Mouse (Mus musculus) megakaryocyte-erythroid progenitor cell, adult 5-6 weeks (primary cell): Measurements from ENCODE around the gene Fnbp4. TPM values are rescaled to one million over a fixed set of nuclear protein-coding genes. Genes with fewer than 3 reads are reported as not detected.
A peak's percentile ranks its signal among the peaks of the same experiment; 100 is the strongest.
"Not testable (repeated sequence)": the region's sequence is repeated elsewhere in the genome, so short reads cannot be mapped to it uniquely, and the experiment has no call there.

Source experiments
- ATAC-seq: replicated peaks from 2 replicates; pipeline ENCODE4 v1.8.0; 2016; ENCODE audit warnings: mild to moderate bottlenecking, inconsistent platforms; ENCODE audit not compliant: severe bottlenecking, poor library complexity, low FRiP score, low TSS enrichment
- total RNA-seq, 2 experiments: library from RNA; stranded (forward) in 1 of 2; stranded (reverse) in 1 of 2; fragments of 200-1000, 215-1000 nt in 1 of 2; fragments of >200 nt in 1 of 2; fragmentation: Nextera tagmentation in 1 of 2; gene quantifications; 2 replicates each; pipeline ENCODE4 v1.2.3; 2014 to 2017

The Fnbp4 gene
- total RNA-seq, 2 experiments from 2014 or later: 133 to 203 TPM

DNA sequence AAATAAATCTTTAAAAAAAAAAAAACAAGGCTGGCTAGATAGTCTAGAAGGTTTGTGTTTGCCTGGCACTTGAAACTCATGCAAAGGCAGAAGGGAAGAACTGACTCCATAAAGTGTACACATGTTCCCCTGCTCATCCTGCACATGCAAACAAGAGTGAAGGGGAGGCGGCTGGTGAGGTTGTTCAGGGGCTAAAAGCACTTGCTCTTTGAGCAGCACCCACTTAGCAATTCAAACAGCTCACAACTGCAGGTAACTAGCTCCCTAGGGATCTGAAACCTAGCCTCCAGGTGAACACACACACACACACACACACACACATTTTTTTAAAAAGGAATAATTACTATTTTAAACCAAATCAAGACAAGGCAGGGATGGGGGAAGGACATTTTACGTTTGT, 36.8 kb downstream of the Fnbp4 start:
- no peak for ATAC-seq

- ATAC-seq: 0 out of 2 replicates have a peak, but pooled peaks have one; percentile 28
These were observed 37.3 kb downstream of the Fnbp4 start, which contains the start of gene Agbl2 for GRCm38 (mm10) chr2:90782458-90782857. Gene Agbl2, plus strand, starts transcription at chr2:90782727.

DNA sequence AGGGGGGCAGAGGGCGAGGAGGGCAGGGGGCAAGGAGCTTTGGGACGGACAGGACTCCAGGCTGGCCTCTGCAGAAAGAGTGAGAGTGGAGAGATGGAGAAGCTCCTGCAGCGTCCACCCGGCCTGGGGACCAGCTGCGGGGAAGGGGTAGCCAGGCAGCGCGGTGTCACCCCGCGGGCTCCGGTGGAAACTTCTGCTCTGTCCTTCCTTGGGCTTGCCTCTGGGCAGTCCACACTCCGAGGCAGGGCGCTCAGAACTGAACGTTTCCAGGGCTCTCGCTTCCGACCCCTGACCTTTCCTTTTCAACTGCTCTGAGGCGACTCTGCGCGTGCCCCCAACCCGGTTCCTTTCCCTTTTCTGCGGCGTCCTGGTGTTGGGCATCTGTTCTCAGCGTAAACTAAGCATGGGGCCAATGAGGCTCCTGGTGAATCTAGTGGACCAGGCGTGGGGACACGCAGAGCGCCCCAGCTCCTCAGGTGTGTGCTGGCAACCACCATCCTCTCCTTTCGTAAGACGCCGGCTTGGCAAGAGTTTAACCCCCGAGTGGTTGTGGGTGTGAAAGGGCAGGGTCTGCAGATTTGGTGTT, 37.8 kb downstream of the Fnbp4 start:
- ATAC-seq: peak; percentile 39

DNA sequence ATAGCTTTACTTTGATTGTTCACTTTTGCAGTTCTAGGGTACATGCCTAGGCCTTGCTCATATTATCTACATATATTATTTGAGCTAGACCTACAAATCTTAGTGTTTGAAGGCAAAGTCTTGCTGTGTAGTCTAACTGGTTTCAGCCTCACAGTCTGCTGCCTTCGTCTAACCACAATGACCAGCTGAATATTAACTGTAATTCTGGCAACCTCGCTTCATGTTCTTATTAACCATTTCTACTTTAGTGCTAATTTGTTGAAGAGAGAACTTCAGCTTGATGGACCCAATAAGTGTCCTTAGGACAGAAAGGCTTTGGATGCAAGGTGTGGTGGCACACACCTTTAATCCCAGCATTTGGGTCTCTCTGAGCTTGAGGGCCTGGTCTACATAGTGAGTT, 43.0 kb downstream of the Fnbp4 start:
- ATAC-seq: no peak

DNA sequence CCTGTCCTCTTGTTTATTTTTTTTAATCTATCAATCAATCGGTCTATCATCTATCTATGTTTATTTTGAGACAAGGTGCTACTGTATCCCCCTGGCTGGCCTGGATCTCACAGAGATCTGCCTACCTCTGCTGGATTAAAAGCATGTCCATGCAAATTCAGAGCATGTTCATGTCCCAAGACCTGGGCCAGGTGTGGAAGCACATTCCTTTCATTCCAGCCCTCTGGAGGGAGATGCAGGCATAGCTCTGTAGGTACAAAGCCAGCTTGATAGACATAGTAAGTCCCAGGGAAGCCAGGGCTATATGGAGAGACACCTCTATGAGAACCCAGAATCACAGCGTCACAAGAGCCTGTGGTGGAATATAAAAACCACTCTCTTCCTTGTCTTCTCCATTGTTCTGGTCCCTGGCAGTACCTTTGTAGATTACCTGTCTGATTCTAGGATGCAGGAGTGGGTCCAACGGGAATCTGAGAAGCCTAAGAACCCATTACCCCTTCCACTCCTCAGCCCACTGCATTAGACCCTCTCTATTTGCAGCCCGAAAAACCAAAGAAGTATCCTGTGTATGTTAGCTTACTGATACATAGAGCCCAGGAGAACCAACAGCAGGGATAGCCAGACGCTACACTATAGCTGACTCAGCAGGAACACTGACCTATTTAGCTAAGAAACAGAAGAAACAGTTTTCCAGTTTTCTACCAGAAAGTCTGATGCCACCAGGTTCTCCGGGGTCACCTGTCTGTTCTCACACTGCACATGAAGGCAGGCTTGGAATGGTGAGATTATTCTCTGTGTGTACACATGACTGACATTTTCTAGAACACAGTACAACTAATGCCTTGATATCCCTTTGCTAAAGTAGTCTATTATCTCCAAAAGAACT, 63.3 kb downstream of the Fnbp4 start:
- no peak for ATAC-seq

- ATAC-seq: no peak
These were observed 65.6 kb downstream of the Fnbp4 start for GRCm38 (mm10) chr2:90810751-90811150.

GRCm38 (mm10) chr2:90815266-90815665, 70.1 kb downstream of the Fnbp4 start:
- no peak for ATAC-seq

GRCm38 (mm10) chr2:90816144-90816543, 71.0 kb downstream of the Fnbp4 start:
- no peak for ATAC-seq

- ATAC-seq: no peak
These were observed 73.5 kb downstream of the Fnbp4 start for GRCm38 (mm10) chr2:90818710-90819109.

DNA sequence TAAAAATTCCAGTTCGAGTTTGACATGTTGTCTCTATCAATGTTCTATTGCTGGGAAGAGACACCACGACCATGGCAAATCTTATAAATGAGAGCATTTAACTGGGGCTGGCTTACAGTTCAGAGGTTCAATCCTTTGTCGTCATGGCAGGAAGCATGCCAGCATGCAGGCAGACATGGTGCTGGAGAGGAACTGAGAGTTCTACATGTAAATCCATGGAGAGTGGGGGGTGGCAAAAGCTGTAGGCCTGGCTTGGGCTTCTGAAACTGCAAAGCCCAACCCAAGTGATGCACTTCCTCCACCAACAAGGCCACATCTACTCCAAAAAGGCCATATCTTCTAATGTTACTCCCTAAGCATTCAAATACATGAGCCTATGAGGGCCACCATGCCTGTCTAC, 75.7 kb downstream of the Fnbp4 start:
- no peak for ATAC-seq

- ATAC-seq: no peak
These were observed 77.8 kb downstream of the Fnbp4 start for GRCm38 (mm10) chr2:90822978-90823377.

DNA sequence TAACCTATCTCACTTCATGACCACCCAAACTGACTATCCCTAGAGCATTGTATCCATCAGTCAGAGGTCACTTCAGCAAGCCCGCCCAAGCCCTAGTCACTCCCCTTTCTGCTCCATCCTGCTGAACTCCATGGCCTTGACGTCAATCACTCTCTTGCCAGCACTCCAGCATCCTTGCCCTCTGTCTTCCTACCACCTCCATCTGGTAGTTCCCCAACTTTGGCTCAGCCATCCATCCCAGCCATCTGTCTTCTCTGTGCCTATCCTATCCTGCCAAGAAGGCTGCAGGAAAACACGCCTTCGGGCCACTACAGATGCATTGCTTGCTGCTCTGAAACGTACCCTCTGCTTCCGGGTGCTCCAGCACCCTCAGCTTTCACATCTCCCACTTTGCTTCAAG, 78.6 kb downstream of the Fnbp4 start:
- ATAC-seq: no peak

GRCm38 (mm10) chr2:90824528-90824927, 79.4 kb downstream of the Fnbp4 start:
- not testable (repeated sequence) for ATAC-seq

DNA sequence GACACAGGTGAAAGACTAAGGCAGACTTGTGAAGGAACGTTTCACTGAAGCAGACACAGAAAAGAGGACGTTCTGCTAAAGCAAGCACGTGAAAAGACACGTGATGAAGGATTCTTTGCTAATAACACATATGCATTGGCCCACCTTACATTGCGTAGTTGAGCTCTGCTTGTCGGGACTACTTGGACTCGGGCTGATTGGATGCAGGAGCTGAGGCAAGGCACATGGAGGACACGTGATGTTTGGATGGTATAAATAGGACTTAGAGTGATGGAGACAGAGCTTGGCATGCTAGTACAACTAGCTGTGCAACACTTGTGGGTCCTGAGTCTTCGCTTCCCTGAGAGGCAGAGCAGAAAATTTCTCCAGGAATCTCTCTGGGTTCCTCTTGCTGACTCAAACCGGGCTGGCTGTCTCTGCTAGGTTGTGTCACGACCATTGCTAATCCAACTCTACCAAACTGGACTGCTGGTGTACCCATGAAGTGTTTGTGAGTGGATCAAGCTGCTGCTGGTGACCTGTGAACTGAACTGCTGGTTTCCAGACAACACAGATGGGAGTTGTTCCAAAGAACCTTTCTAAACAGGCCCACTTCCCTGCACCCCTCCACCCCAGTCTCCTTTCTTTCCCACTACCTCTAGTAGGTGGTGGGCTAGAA, 80.5 kb downstream of the Fnbp4 start:
- ATAC-seq: no peak

DNA sequence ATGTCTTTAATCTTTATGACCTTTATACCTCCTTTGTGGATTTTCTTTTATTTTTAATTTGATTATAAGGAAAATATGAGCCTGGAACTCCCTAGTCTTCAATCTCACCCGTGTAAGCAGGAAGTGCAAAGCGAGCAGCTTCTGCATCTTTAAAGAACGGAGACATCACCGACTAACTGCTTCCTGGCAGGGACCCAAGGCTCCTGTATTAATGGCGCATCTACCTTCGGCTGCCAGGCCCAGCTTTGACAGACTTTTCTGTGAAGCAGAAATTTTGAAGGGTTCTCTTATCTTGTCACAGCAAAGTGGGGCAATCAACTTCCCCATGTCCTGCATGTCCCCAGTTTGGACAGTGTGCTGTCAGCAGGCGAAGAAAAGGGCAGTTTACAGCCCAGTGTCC, 83.6 kb downstream of the Fnbp4 start:
- ATAC-seq: no peak

Other genes starting within 250 kb of the Fnbp4 start
- gene Ptprj, start 164.7 kb upstream of the Fnbp4 start, total RNA-seq (2014; fragmentation: Nextera tagmentation): 11.4 and 14.3 TPM in 2 replicates
- gene Ptprj, start 164.7 kb upstream of the Fnbp4 start, total RNA-seq (2017): 17.5 and 18.7 TPM in 2 replicates
- 80.6 and 105 TPM in 2 replicates for gene Nup160, start 68.2 kb upstream of the Fnbp4 start, total RNA-seq (2014; fragmentation: Nextera tagmentation)
- gene Nup160, start 68.2 kb upstream of the Fnbp4 start, total RNA-seq (2017): 50.0 and 57.4 TPM in 2 replicates
- gene Agbl2, start 37.4 kb downstream of the Fnbp4 start, total RNA-seq (2014; fragmentation: Nextera tagmentation): not detected in 2 replicates
- not detected in 2 replicates for gene Agbl2, start 37.4 kb downstream of the Fnbp4 start, total RNA-seq (2017)
- gene Mtch2, start 101.8 kb downstream of the Fnbp4 start, total RNA-seq (2014; fragmentation: Nextera tagmentation): 145 and 167 TPM in 2 replicates
- gene Mtch2, start 101.8 kb downstream of the Fnbp4 start, total RNA-seq (2017): 159 and 166 TPM in 2 replicates
- gene C1qtnf4, start 140.5 kb downstream of the Fnbp4 start, total RNA-seq (2014; fragmentation: Nextera tagmentation): not detected in 2 replicates
- gene C1qtnf4, start 140.5 kb downstream of the Fnbp4 start, total RNA-seq (2017): not detected in 2 replicates
- 14.3 and 18.7 TPM in 2 replicates for gene Kbtbd4, start 159.4 kb downstream of the Fnbp4 start, total RNA-seq (2014; fragmentation: Nextera tagmentation)
- gene Kbtbd4, start 159.4 kb downstream of the Fnbp4 start, total RNA-seq (2017): 28.6 and 32.0 TPM in 2 replicates
- 200 and 247 TPM in 2 replicates for gene Ndufs3, start 159.5 kb downstream of the Fnbp4 start, total RNA-seq (2014; fragmentation: Nextera tagmentation)
- gene Ndufs3, start 159.5 kb downstream of the Fnbp4 start, total RNA-seq (2017): 96.1 and 109 TPM in 2 replicates
- gene Celf1, start 195.0 kb downstream of the Fnbp4 start, total RNA-seq (2014; fragmentation: Nextera tagmentation): 82.1 and 92.9 TPM in 2 replicates
- 57.9 and 75.2 TPM in 2 replicates for gene Celf1, start 195.0 kb downstream of the Fnbp4 start, total RNA-seq (2017)